Mouse (Mus musculus) heart, postnatal 4 days (tissue): ENCODE measurements at regions not wholly inside any gene's neighbourhood (a gene's known extent, or its start where the extent isn't known, plus 50 kb on each side); places are given as distances from the start of the nearest gene placed in this dataset.
A peak's percentile ranks its signal among the peaks of the same experiment; 100 is the strongest.

Source experiments
- DNase-seq: peaks from one replicate; pipeline ENCODE4 v3.0.0; 2021

DNA sequence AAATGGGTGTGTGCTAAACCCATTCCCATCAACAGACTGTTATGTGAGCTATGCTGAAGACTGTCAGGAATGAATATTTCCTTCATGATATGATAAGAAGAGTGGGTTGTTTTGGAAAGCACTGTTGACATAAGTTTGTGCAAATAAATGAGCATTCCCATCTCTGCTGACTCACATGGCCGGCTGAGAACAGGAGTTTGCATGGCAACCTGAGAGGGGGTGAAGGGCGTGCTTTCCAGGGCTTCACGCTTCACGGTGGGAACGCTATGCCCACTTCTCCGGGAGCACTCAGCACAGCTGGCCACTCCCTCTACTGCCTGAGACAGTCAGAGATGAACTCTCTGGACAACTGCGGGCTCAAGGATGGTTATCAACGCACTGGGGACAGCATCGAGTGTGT is 348.9 kb upstream of the Slc24a5 start:
- DNase-seq, result no peak

DNA sequence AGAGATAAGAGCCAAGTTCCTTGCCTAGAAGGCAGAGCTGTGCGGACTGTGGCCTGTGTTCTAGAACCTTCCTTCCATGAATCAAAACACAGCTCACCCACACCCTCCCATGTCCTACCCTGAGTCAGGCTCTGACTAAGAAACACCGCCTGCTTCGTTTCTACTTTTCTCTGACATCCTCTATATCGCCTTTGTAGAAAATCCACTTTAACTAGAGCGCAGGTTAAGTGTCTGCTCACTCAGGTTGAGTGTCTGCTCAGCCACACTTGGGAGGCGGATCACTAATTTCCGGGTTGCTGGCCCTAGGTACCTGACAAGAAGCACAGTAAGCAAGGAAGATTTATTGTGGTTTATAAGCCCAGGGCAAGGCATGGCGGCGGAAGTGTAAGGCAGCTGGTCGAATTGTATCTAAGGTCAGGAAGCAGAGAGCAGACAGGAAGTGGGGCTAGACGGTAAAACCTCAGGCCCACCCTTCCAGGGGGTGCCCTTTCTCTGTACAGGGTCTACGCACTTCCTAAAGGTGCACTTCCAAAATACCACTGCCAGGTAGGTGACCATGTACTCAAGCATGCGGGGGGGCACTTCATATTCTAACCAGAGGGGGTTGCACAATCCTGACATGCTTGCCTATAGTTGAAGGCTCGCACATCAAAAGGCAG is 348.0 kb upstream of the Slc24a5 start:
- DNase-seq, result no peak

DNA sequence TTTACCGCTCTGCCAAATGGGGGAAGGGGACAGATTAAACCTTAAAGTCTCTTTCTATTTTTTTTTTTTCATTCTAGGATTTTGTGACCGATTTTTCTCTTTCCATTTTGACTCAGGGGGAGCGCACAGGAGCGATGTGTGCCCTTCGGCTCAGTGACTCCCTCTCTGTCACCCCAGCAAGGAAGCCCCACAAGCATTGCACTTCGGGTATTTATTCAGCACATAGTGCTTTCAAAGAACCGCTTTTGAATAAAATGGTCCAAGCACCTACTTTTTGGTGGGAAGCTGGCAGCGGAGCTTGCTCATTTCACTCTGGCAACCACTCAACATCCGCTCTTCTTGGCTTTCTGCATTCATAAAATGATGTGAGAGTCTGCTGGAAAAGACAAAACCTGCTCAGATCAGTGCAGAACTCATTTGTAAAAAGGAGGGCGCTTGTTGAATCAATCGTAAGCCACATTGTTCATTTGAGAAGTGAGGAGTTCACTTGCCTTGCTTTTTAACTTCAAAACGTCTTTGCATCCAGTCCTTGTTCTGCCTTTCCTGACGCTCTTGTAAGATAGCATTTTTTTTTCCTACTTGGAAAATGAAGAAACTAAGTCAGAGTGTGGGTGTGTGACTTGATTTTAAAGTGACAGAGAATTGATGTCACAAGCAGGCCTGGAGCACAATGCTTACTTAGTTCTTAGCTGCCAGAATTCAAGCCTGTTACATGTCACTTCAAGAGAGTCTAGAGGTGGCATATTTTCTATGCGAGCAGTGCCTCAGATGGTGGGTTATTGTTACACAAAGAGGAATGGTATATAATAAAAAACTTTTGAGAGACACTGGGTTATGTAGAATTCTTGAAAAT is 347.1 kb upstream of the Slc24a5 start:
- DNase-seq, result no peak

DNA sequence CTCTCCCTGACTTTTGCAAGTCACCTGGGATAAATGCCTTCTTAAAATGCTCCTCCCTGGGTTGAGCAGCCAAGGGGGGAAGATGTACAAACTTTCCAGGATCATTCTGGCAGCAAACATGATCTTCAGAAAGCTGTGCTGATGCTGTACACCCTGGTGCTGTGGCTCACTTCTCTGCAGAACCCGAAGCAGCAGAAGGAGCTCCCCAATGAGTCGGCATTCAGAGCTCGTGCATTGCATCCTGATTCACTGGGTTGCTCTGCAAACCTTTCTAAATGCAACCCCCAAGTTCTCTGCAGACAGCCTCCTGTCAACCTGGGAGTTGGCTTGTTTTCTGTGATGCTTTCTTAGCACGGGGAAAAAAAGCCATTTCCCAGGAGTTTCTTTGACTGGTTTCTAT is 343.8 kb upstream of the Slc24a5 start:
- DNase-seq, result no peak

DNA sequence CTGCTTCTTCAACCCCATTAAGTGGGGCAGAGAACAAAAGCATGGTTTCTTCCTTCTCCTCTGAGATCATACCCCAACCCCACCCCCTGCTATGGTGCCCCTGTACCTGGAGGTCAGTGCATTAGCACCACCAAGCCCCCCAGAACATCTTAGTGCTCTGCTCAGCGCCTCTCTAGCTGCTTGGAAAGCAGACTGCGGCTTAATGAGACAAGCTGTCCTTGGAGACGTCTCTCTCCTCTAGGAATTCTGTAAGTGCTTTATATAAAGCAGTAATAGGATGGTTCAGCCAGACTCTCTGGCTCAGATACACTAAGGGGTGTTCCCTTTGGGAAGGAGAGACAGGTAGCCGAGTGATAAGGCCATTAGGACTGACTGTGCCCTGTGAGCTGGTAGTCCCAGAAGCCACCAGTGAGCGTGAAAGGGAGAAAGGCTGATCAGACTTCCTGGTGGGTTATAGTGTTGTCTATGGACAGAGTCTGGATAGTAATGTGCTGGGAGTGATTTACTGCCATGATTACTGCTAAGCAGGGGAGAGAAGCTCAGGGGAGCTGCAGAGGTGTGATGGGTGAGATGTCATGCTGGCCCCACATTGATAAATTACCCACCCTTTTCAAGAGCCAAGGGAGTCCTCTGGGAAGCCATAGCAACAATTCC is 343.0 kb upstream of the Slc24a5 start:
- no peak for DNase-seq

DNA sequence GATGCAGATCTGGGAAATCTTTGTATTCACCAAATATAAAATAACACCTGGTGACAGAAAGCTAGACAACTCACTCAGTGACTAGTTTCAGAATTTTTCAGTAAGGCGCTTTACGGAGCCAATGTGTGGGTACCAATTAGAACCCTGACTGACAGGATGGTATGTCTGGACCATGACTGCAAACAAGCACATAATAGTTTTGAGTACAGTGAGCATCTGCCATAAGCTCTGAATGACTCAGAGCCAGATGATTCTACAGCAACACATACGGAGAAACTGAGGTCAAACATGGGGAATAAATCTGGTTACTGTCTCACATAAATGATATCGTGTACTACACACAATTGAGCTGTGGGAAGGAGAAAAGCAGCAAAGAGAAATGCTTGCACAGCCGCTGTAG is 339.9 kb upstream of the Slc24a5 start:
- no peak for DNase-seq

DNA sequence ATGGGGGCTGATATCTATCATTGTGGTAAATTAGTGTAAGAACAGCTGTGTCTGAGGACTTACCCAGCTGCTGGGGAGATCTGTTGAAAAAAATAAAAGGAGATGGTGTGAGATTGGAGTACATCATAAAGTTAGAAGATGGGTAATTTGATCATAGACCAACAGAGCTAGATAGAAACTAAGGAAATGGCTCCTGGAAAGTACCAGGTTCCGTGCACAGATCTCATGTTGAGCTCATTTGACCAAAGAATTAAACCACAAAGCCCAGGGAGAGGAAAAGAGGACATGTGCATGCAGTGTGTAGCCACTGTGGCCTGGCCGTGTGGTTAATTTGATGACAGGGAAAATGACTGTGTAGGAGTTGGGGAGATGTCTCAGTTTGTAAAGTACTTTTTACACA is 335.3 kb upstream of the Slc24a5 start:
- no peak for DNase-seq

DNA sequence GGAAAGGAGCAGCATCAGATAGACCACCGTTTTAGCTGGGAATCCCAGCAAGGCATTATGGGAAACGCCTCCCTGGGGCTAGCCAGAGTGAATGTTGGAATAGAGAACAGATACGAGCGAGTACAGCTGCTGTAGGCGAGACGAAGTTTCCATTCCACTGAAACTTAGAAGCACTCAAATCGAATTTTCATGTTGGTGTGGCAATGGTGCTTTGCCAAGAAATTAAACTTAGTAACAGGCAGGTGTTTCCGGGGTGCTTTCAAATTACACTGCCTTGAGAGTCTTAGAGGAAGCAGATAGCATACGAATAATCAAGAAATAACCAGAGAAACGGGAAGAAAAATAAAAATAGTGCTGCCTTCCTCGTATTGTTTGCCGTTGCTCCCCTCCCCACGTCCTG is 327.1 kb upstream of the Slc24a5 start:
- no peak for DNase-seq

DNA sequence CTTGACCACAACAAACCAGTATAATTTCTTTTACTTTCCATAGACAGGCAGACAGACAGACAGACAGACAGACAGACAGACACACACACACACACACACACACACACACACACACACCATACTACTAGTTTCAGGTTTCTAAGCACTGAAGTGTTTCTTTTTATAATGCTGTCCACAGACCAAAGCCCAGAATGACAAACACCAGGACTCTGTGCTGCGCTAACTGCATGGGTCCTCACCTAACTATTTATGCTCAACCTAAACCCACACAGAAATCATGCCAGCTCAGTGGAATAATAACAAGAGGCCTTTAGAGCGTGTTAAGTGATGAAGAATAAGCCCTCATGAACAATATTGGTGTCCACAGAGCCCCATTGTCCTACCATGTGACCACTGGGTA is 325.0 kb upstream of the Slc24a5 start:
- DNase-seq, result no peak

DNA sequence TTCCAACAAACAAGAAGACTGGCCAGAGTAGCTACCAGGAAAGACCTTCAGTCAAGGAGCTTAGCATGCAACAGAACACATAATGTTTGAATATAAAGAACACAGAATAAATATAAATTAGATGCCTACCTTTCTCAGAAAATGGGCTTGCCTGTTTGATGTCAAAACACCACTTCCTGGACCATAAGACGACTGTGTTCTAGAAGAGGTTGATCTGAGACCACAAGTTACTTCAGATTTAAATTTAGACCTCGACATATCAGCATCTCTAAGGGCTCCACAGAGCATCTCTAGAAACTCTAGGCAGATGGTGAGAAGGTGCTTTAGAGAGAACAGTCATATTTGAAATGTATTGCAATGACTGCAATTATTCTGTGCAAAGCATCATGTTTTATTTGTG is 322.9 kb upstream of the Slc24a5 start:
- DNase-seq, result no peak

DNA sequence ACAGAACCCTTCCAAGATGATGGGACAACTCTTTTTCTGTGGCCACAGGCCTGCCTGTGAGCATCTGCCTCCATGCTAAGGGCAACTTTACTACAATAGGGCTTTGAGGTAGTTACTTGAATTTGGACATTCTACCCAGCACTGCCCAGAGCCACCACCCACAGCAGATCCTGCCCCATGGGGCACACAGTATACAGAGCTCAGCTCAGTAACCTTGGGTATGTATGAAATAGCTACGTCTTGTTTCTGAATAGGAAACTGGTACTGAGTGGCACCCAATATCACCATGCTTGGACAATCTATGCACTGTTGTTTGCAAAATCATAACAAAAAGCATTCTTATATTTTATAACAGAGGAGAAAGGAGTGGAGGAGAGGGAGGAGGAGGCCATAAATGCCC is 320.8 kb upstream of the Slc24a5 start:
- DNase-seq, result no peak

DNA sequence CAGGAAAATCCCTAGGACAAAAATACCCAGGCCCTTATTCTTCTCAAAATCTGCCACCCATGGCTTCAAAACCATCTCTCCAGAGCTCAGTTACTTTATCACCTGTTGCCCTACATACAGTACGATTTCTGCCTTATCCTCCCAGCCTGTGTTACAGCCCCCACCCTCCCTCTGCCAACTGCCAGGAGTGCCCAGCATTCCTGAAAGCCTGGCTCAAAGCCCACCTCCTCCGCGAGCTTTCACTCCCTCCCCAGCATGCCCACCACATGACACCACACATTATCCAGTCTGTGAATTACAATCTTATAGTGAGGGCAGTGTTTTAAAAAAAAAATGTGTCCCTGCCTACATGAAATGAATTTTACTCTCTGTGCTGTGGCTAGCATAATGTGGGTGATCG is 320.3 kb upstream of the Slc24a5 start:
- peak; percentile 84 for DNase-seq

DNA sequence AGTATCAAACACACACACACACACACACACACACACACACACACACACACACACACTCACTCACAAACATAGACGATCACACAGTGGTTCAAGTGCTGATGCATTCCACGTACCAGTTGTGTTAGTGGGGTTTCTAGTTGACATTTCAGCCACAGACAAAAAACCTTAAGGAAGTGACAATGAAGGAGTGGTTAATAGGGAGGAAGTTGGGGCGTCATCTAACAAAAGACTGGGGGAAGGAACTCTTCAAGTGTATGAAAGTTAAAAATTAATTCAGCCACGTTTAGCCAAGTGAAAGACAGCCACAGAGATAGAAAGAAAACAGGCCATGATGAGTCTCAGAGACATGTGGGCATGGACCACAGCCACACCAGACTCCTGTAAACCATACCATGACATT is 316.1 kb upstream of the Slc24a5 start:
- DNase-seq, result no peak

DNA sequence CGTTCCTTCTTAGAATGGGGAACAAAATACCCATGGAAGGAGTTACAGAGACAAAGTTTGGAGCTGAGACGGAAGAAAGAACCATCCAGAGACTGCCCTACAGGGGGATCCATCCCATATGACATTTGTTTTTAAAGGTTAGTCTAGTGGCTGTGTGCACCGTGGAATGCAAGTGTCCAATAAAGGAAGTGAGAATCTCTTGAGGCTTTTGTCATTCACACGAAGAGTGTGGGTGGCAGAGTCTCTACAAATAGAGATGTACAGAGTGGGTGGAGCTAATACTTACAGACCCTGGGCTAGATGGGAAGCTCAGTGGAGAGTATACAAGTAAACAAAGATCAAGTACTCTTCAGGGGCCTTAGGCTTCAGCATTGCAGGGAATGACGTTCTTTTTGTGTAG is 314.2 kb upstream of the Slc24a5 start:
- no peak for DNase-seq

DNA sequence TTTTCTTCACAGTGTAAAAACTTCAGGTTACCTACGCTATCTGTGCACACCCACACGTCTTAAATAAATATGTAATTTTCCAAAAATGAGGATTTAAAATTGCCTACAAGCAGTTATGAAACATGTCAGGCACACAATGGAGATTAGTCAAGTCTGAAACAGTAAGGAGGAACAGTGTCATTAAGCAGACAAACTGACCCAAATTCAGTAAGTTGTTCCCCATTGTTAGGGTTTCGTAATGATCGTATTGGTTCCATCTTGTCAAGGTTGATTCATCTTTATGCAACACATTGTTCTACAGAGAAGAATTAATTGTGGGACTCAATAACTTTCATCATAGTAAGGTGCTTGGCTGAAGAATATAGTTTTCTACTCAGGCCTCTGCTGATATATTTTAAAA is 312.7 kb upstream of the Slc24a5 start:
- DNase-seq, result no peak

DNA sequence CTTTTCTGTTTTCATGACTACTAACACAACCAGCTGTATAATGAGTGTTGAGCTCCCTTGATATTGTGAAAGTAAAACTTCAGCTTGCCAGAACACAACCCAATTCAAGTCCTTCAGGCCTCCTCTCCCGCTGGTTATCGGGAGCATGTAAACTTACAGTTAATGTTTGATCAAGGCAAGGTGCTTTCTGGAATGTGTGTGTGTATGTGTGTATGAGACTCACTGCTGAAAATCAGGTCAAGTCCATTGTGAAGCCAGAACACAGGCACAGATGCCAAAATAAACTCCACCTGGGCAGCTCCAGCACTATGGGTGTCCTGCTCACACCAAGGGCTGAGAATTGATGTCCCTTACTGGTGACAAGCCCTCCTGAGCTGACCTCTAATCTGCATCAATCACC is 308.9 kb upstream of the Slc24a5 start:
- DNase-seq, result no peak

DNA sequence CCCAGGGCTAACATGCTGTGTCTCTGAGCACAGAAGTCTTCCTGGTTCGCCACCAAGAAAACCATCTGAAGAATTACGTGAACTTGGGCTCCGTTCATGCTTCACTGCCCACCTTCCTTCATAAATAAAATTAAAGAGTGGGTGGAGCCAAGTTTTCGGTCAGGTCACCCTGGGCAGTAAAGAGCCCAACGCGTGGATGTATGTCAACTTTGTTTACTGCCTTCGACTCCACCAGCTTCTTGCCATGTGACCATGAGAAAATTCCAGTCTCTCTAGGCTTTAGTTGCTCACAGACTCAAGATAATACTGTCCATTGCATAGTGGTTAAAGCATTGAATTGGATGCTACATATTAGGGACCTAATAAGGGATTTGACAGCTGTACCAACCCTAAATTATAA is 304.3 kb upstream of the Slc24a5 start:
- DNase-seq, result no peak

DNA sequence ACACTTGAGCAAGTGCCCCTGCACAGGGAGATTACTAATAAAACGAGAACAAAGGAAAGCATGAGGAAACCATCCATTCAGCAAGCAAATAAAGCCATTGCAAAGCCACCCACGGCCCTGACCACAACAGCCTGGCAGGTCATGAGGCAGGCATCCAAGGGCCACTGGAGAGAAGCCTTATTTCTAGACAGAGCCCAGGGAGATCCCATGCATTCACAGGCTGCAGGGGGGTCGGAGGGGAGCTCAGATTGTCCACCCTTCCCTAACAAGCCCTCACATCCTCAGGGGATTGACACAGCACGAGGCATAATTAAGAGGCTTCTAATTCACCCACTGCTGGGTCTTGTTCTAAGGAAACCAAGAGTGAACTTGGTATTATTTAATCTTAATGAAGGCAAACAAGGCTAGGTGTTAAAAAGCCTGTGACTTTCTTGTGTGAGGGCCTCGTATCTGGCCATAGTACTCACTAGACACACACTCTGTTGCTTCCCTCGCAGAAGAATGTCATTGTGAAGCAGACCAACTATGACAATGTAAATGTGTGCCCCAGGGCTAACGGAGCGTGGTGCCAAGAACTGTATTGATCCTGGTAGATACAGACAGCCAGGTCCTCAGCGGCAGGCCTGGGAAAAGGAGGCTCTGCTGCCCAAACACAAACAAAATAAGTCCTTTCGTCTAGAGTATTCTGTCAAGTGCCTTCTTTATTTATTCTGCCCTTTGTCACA is 303.6 kb upstream of the Slc24a5 start:
- DNase-seq, result no peak

DNA sequence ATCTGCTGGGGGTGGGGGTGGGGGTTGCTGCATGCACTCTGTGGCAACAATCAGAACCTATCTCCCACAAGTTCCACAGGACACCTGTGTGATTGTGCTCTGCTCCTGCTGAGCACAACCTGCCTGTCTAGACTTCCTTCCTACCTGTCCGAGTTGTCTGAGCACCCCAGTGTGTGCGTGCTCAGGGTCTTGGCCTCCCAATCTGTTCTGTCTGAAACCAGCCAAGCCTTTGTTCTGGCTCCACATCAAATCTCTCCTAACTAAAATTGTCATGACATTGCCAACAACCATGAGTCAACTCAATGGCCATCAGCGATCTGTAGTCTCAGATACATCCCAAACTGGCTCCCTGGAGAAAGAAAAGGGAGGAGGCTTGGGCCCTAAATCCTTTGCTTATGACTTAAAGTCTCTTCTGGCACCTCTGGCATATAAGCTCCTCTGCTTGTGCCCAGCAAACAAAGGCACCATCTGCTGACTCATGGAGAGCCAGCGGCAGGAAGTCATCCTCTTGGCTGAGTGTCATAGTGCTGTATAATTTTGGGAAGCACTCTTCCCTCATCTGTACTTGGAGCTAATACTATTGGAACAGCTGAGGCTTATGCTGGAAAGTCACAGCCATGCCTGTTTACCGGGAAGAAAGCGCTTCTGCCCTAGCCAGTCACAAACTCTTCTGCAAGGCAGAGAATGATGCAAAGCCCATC is 298.5 kb upstream of the Slc24a5 start:
- DNase-seq, result no peak

DNA sequence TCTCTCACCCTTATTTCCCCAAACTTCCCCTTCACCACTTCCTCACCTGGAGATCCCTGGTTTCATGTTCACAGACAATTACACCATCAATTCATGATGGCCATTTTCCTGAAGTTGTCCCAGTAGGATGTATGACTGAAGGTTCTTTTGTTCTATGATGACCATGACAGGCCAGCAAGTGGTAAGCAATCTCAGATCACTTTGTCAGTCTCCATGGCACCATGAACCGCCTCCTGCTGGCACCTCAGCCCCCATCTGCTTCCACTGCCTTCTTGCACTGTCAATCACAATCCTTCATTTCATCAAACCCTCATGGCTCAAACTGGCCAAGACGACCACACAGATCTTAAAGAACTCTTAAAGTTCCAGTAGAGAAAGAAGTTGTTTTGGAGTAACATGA is 297.9 kb upstream of the Slc24a5 start:
- DNase-seq, result no peak

DNA sequence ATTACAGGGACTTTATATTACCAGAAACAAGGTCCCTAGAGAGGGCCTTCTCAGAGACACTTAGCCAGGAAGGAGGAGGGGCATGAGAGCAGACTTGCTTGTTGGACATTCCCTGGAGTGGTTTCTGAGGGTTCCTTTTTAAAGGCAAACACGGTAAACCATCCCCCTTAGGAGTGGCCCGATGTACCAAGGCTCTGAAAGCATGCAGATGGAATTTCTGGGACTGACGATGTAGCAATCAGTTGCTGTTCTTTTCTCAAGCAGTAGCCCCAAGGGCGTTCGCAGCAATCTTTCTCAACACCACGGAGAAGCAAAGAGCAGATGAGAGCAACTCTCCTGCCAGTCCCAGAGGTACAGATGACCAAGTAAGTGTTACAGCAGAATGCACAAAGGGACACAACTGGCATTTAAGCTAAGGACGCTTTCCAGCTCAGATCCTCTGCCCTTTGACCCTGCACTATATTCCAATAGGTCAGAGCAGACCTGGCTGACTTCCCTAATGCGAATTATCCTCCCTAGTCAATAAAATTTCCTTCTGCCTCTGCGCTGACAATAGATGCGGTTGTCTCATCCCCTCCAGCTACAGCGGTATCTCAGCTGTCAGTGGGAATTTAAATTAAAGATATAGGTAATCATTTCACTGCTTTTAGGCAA is 295.7 kb upstream of the Slc24a5 start:
- DNase-seq, result peak; percentile 11

DNA sequence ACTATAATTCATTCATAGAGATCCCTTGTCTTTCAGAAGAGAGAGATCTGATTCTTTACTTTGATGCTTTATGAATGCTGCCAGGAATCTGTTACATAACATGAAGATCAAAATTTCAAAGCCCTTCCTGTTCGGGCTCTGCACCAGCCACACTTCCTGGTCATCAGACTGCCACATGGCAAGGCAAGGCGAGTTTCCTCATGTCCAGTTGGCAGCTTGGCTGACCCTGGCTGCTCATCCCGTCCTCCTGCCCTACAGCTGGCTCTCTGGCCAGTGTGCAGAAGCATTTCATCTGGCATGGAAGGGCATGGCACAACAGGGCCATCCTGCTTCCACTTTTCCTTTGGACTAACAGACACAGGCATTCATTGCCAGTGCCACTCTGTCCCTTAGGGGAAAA is 292.2 kb upstream of the Slc24a5 start:
- no peak for DNase-seq
